8 mouse cellular contexts compared by ENCODE assay signal in genomic region chr6:55443927-55444688, GRCm38 (mm10). TPM values are rescaled to one million over a fixed set of nuclear protein-coding genes. Genes with fewer than 3 reads are reported as not detected.
DNase-seq lines count a peak whose midpoint lies in the region; ATAC-seq lines count a peak whose summit lies in the region.

No protein-coding gene starts in this region.

- H3K4me3 ChIP-seq in forebrain, embryonic 10.5 days, result no peak overlapping the region
- H3K4me3 ChIP-seq in kidney, embryonic 14.5 days (ENCODE audit: low read length), result no peak overlapping the region

- H3K27ac ChIP-seq in forebrain, embryonic 10.5 days, result peak overlapping the region; percentile 81
- H3K27ac ChIP-seq in kidney, embryonic 14.5 days (ENCODE audit: low read depth, low read length), result no peak overlapping the region

- H3K9ac ChIP-seq in kidney, embryonic 14.5 days (ENCODE audit: low read depth, low read length), result no peak overlapping the region

- H3K4me1 ChIP-seq in forebrain, embryonic 10.5 days, result peaks cover 34% of the 10 kb centered on the region
- H3K4me1 ChIP-seq in kidney, embryonic 14.5 days (ENCODE audit: control insufficient read depth, insufficient read depth, low read length), result no peaks in the 10 kb centered on the region

- no peaks in the 10 kb centered on the region for H3K9me3 ChIP-seq in forebrain, embryonic 10.5 days
- no peaks in the 10 kb centered on the region for H3K9me3 ChIP-seq in kidney, embryonic 14.5 days (ENCODE audit: control insufficient read depth, low read length)

- no peaks in the 10 kb centered on the region for H3K36me3 ChIP-seq in forebrain, embryonic 10.5 days (replicated peaks)
- no peaks in the 10 kb centered on the region for H3K36me3 ChIP-seq in kidney, embryonic 14.5 days (ENCODE audit: control insufficient read depth, insufficient read depth, low read length)

- DNase-seq in gastrocnemius, postnatal 14 days, result peak; percentile 29
- DNase-seq in gastrocnemius, postnatal 36 days, result no peak
- peak; percentile 61 for DNase-seq in forebrain, embryonic 10.5 days (ENCODE audit: extremely low spot score, low spot score)
- DNase-seq in layer of hippocampus, postnatal 10 days (ENCODE audit: low spot score in 2 of 2), result peak; percentile 70 to 78
- DNase-seq in retina, embryonic 14.5 days (ENCODE audit: low spot score), result peak; percentile 55
- no peak for DNase-seq in adrenal gland, adult 18-20 months (ENCODE audit: low spot score in 2 of 2)

- 15% methylated on average over 2 of the region's 2 CpGs for WGBS in forebrain, embryonic 10.5 days
- 33% methylated on average over 2 of the region's 2 CpGs for WGBS in kidney, embryonic 14.5 days

- intact Hi-C loops in gastrocnemius, postnatal 14 days (cut with DNase I; ENCODE audit: low total_unique reads), result no loop called here
- intact Hi-C loops in gastrocnemius, postnatal 36 days (cut with DNase I), result no loop called here

- no peak for ATAC-seq in kidney, embryonic 14.5 days (ENCODE audit: low FRiP score, low TSS enrichment)
- no peak for ATAC-seq in monocyte, adult 5-6 weeks (replicated peaks; ENCODE audit: insufficient number of reproducible peaks, low FRiP score, low TSS enrichment, poor library complexity, severe bottlenecking)

- H3K4me2 ChIP-seq in kidney, embryonic 14.5 days (replicated peaks; ENCODE audit: low read depth, low read length), result no peak overlapping the region

- H3K27me3 ChIP-seq in forebrain, embryonic 10.5 days (ENCODE audit: poor library complexity, severe bottlenecking), result peaks cover 86% of the 10 kb centered on the region
- H3K27me3 ChIP-seq in kidney, embryonic 14.5 days (ENCODE audit: control insufficient read depth, insufficient read depth, low read length), result peaks cover 3% of the 10 kb centered on the region; the same call in 1 of the 2 replicates

RNA-seq across cellular contexts. Expression of gene Adcyap1r1, which starts 7.7 kb away (rescaled TPM):
- 1 to 10 TPM; 2.7 to 4.0 TPM for total RNA-seq in gastrocnemius, postnatal 14 days (2021)
- 1 to 10 TPM in 1 of 2 experiments, under 1 TPM in 1; 0.86 to 1.6 TPM for total RNA-seq in gastrocnemius, postnatal 36 days (2021)
- polyA plus RNA-seq in forebrain, embryonic 10.5 days (2016; fragmentation: Nextera tagmentation; extraction: Ambion mirVana), result 3.4 and 3.9 TPM in 2 replicates
- total RNA-seq in layer of hippocampus, postnatal 10 days (2021), result 100 to 1,000 TPM; 162 to 166 TPM
- 2.1 and 2.3 TPM in 2 replicates for polyA plus RNA-seq in kidney, embryonic 14.5 days (2014; fragmentation: Nextera tagmentation; extraction: Ambion mirVana)
- not detected in 3 replicates for total RNA-seq in monocyte, adult 5-6 weeks (2017)
- total RNA-seq in adrenal gland, adult 18-20 months (2021), result 10 to 100 TPM; 29.0 to 30.0 TPM

Comparison
In these comparisons a context has a peak if more than half of its experiments do, and no peak if none do; other contexts are left out.
1. DNase-seq: peak in gastrocnemius, postnatal 14 days (single experiment), forebrain, embryonic 10.5 days (single experiment), layer of hippocampus, postnatal 10 days (2 of 2) and retina, embryonic 14.5 days (single experiment); none in gastrocnemius, postnatal 36 days (0 of 2) and adrenal gland, adult 18-20 months (0 of 2).
2. RNA of gene Adcyap1r1, which starts 7.7 kb away (total RNA-seq): 162 to 166 TPM in layer of hippocampus, postnatal 10 days and 29.0 to 30.0 TPM in adrenal gland, adult 18-20 months; 2.7 to 4.0 TPM in gastrocnemius, postnatal 14 days, 0.86 to 1.6 TPM in gastrocnemius, postnatal 36 days and not detected in monocyte, adult 5-6 weeks; every median in the first group is over 4 times any median in the second.